Mouse (Mus musculus) intestine, postnatal 0 days (tissue): Measurements from ENCODE around the gene Ddx6. TPM values are rescaled to one million over a fixed set of nuclear protein-coding genes. Genes with fewer than 3 reads are reported as not detected.
A peak's percentile ranks its signal among the peaks of the same experiment; 100 is the strongest.

Experiments used
- ATAC-seq: fragments of 200-750 bp; cut with Nextera tagmentation; 2 replicates; pipeline ENCODE4 v1.8.0; 2017; ENCODE audit warnings: mild to moderate bottlenecking, moderate TSS enrichment, moderate library complexity
- H3K27ac ChIP-seq: fragments of 300-500 bp; sonication (generic); 2 replicates; pipeline ENCODE4 v1.5.1; 2014; ENCODE audit warnings: mild to moderate bottlenecking, low read depth, low read length, moderate library complexity
- H3K27me3 ChIP-seq: fragments of 300-500 bp; sonication (generic); replicated peaks from 2 replicates; pipeline ENCODE4 v1.6.1; 2014; ENCODE audit warnings: low read length, mixed read lengths; ENCODE audit not compliant: control insufficient read depth, insufficient read depth
- H3K36me3 ChIP-seq: fragments of 300-500 bp; sonication (generic); 2 replicates; pipeline ENCODE4 v1.6.1; 2014; ENCODE audit warnings: mild to moderate bottlenecking, moderate library complexity; ENCODE audit not compliant: control insufficient read depth, insufficient read depth
- H3K4me1 ChIP-seq: fragments of 300-500 bp; sonication (generic); replicated peaks from 2 replicates; pipeline ENCODE4 v1.6.1; 2014; ENCODE audit warnings: antibody characterized with exemption, low read length, mixed read lengths; ENCODE audit not compliant: control insufficient read depth, insufficient read depth
- H3K4me2 ChIP-seq: fragments of 300-500 bp; sonication (generic); replicated peaks from 2 replicates; pipeline ENCODE4 v1.6.1; 2014; ENCODE audit warnings: low read depth, mild to moderate bottlenecking, moderate library complexity
- H3K4me3 ChIP-seq: fragments of 300-500 bp; sonication (generic); 2 replicates; pipeline ENCODE4 v1.5.1; 2014; ENCODE audit warnings: low read depth, low read length
- H3K9ac ChIP-seq: fragments of 300-500 bp; sonication (generic); 2 replicates; pipeline ENCODE4 v1.6.1; 2014; ENCODE audit warnings: mild to moderate bottlenecking, low read depth, low read length
- H3K9me3 ChIP-seq: fragments of 300-500 bp; sonication (generic); 2 replicates; pipeline ENCODE4 v1.6.1; 2016; ENCODE audit warnings: mixed run types; ENCODE audit not compliant: control insufficient read depth
- CTCF ChIP-seq: sonication (generic); IDR thresholded peaks from 2 replicates; pipeline ENCODE4 v1.5.1; 2016; ENCODE audit warnings: low read depth, mild to moderate bottlenecking, control low read depth, antibody characterized with exemption, moderate library complexity
- WGBS: fragments of 180-500 bp; shearing (Covaris S2); extraction: QIAGEN DNeasy Blood & Tissue Kit; methylation state at CpG from one replicate; pipeline ENCODE4 v1.1.7; 2014; 5-methylcytosine and 5-hydroxymethylcytosine counted together
- polyA plus RNA-seq: library from polyadenylated mRNA; unstranded; fragments of >200 nt; fragmentation: Nextera tagmentation; extraction: Ambion mirVana; gene quantifications from 2 replicates; pipeline ENCODE4 v1.2.1, GENCODE M21; 2015

The Ddx6 gene
- polyA plus RNA-seq, 1 experiment from 2014 or later, result 7.3 TPM

DNA sequence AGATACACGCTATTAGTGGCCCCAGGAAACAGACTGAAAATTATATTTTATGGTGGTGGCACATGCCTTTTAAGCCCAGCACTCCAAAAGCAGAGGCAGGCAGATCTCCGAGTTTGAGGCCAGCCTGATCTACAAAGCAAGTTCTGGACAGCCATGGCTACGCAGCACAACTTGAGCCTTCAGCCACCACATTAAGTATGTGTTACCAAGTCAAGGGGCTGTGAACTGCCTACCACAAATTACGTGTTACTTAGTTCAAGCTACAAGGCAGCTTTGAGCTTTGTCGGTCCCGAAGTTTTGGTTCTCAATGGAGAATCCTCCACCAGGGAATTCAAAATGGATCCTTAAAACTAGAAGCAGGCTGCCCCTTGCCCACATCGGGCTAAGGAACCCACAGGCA is 38.4 kb downstream of the Ddx6 start:
- ATAC-seq, result no peak
- Histone ChIP-seq H3K36me3 (peaks cover 8% of the 10 kb centered on the region), H3K9ac (no peak overlapping the region), H3K27ac (no peak overlapping the region), H3K4me2 (no peak overlapping the region), H3K4me1 (no peaks in the 10 kb centered on the region), H3K4me3 (no peak overlapping the region), H3K9me3 (no peaks in the 10 kb centered on the region), H3K27me3 (no peaks in the 10 kb centered on the region)
- 92% methylated on average over 7 of the region's 7 CpGs for WGBS
- no peak for TF ChIP-seq CTCF

DNA sequence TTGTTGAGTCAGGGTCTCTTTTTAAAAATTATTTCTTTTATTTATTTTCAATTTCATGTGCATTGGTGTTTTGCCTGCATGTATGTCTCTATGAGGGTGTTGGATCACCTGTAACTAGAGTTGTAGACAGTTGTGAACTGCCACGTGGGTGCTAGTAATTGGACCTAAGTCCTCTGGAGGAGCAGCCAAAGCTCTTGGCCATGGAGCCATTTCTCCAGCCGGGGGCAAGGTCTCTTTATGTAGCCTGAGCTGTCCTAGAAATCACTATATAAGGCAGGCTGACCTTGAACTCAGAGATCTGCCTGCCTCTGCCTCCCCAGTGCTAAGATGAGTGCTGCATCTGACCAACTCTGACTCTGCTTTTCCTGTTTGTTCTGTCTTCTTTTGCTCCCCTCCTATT is 39.5 kb downstream of the Ddx6 start:
- no peaks in the 10 kb centered on the region for H3K9me3 ChIP-seq
- H3K4me3 ChIP-seq, result no peak overlapping the region
- H3K4me1 ChIP-seq, result no peaks in the 10 kb centered on the region
- ATAC-seq, result no peak
- TF ChIP-seq CTCF, result no peak
- no peak overlapping the region for H3K9ac ChIP-seq
- 90% methylated on average over 2 of the region's 2 CpGs for WGBS
- H3K4me2 ChIP-seq, result no peak overlapping the region
- no peaks in the 10 kb centered on the region for H3K27me3 ChIP-seq
- H3K27ac ChIP-seq, result no peak overlapping the region
- H3K36me3 ChIP-seq, result no peaks in the 10 kb centered on the region

DNA sequence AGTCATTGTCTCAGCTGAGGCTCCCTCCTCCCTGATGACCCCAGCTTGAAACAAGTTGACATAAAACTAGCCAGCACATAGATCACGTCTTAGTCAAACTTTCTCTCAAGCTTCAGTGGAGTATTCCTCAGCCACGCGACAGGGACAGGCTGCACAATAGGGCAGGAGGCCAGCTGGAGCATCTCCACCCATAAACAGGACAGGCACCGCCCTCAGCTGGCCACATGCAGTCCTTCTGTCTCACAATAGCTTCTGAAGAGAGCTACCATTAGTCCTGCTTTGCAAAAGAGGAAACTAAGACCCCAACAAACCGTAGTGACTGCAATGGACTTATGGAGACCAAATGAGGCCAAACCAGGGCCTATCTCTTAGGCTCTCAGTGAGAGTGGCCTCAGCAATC is 40.8 kb downstream of the Ddx6 start:
- H3K9me3 ChIP-seq, result no peaks in the 10 kb centered on the region
- H3K4me1 ChIP-seq, result no peaks in the 10 kb centered on the region
- no peak overlapping the region for H3K4me3 ChIP-seq
- no peak overlapping the region for H3K27ac ChIP-seq
- WGBS, result 58% methylated on average over 5 of the region's 5 CpGs
- H3K4me2 ChIP-seq, result no peak overlapping the region
- H3K36me3 ChIP-seq, result no peaks in the 10 kb centered on the region
- ATAC-seq, result no peak
- peak; percentile 30; the same call in 1 of the 2 replicates for TF ChIP-seq CTCF
- H3K27me3 ChIP-seq, result no peaks in the 10 kb centered on the region
- no peak overlapping the region for H3K9ac ChIP-seq

DNA sequence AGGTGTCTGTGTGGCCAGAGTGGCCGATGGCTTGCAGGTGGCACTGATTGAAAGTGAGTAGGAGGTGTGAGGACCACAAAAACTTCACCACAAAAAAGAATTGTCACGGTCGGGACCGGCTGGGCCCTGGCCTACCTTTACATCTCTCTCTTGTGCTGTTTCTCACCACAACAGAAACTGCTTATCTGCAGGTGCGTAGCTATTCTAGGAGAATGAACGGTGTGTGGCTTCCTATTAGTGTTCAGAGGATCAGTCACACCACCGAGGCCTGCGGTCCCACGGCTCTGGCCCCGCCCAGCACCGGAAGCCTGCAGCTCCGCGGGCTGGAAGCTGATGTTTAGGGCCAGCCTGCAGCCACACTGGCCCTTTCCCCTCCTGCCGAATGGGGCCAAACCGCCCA is 41.2 kb downstream of the Ddx6 start:
- WGBS, result 53% methylated on average over 15 of the region's 15 CpGs
- Histone ChIP-seq H3K27ac (no peak overlapping the region), H3K4me2 (no peak overlapping the region), H3K9ac (no peak overlapping the region), H3K9me3 (no peaks in the 10 kb centered on the region), H3K36me3 (no peaks in the 10 kb centered on the region), H3K4me1 (no peaks in the 10 kb centered on the region), H3K4me3 (no peak overlapping the region), H3K27me3 (no peaks in the 10 kb centered on the region)
- no peak for ATAC-seq
- no peak for TF ChIP-seq CTCF

DNA sequence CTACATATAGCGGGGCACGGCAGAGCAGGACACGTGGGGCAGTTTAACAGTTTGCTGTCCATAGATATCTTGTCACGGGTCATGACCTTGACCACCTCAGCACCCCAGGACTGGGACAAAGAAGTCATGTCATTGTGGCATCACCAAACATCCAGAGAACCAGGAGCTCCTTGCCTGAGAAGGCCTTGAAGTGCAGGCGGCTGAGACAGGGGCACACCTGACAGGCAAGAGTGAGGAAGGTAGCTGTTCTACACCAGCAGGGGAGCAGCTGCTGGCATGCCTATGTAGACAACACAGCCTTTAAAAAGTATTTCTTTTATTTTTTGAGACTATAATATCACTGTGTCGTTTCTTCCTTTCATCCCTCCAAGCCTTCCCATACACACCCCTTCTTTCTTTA is 41.7 kb downstream of the Ddx6 start:
- Histone ChIP-seq H3K4me3 (no peak overlapping the region), H3K4me2 (no peak overlapping the region), H3K36me3 (no peaks in the 10 kb centered on the region), H3K9ac (no peak overlapping the region), H3K27me3 (no peaks in the 10 kb centered on the region), H3K4me1 (no peaks in the 10 kb centered on the region), H3K27ac (no peak overlapping the region), H3K9me3 (no peaks in the 10 kb centered on the region)
- TF ChIP-seq CTCF, result no peak
- no peak for ATAC-seq
- WGBS, result 83% methylated on average over 6 of the region's 6 CpGs

DNA sequence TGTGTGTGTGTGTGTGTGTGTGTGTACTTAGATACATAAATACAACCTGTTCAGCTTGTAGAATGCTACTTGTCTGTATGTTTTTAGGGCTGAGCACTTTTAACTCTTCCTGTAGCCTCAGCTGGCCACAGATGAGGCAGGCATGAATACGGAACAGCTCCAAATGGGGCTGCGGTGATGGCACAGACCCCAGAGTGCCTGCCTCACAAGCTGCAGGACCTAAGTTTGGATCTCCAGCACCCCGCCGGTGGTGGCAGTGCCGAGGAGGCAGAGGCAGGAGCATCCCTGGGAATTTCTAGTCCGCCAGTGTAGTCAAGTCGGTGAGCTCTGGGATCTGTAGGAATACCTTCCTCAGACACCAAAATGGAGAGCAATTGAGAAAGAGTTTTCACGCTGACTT is 42.3 kb downstream of the Ddx6 start:
- Histone ChIP-seq H3K4me2 (no peak overlapping the region), H3K27me3 (no peaks in the 10 kb centered on the region), H3K4me3 (no peak overlapping the region), H3K27ac (no peak overlapping the region), H3K4me1 (no peaks in the 10 kb centered on the region), H3K36me3 (no peaks in the 10 kb centered on the region), H3K9ac (no peak overlapping the region), H3K9me3 (no peaks in the 10 kb centered on the region)
- no peak for TF ChIP-seq CTCF
- WGBS, result 93% methylated on average over 8 of the region's 8 CpGs
- no peak for ATAC-seq

DNA sequence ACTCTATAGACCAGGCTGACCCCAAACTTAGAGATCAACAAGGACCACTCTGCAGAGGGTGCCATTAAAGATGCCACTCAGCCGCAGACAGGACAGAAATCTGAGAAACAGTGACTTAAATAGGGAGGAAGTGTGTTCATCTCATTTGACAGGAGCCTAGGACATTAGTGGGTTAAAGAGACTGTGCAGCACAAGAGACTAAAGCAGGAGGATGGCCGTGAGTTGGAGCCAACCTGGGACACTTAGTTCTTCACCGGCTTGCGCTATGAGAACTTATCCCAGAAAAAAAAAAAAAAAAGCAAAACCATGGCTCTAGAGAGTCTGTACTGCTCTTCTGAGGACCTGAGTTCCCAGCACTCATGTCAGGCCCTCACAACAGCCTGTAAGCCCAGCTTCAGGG is 43.0 kb downstream of the Ddx6 start:
- Histone ChIP-seq H3K27ac (no peak overlapping the region), H3K4me3 (no peak overlapping the region), H3K27me3 (no peaks in the 10 kb centered on the region), H3K4me2 (no peak overlapping the region), H3K4me1 (no peaks in the 10 kb centered on the region), H3K9ac (no peak overlapping the region), H3K36me3 (no peaks in the 10 kb centered on the region), H3K9me3 (no peaks in the 10 kb centered on the region)
- 88% methylated on average over 4 of the region's 4 CpGs for WGBS
- TF ChIP-seq CTCF, result no peak
- ATAC-seq, result no peak
